Mouse (Mus musculus): Measurements from ENCODE around the gene Dcaf11.

Gene Dcaf11

GRCm38 (mm10) chr14:55581981-55582681, 22.3 kb downstream of the Dcaf11 start:
- in situ Hi-C loops (cut with MboI, MseI), result no loop called here

- in situ Hi-C loops (cut with MboI, MseI), result no loop called here
Measured at GRCm38 (mm10) chr14:55584303-55584701, 24.5 kb downstream of the Dcaf11 start.

GRCm38 (mm10) chr14:55584702-55585565, 25.1 kb downstream of the Dcaf11 start, which contains the start of gene Emc9:
Gene Emc9, minus strand, starts transcription at chr14:55585302.
- in situ Hi-C loops (cut with MboI, MseI), result no loop called here

- in situ Hi-C loops (cut with MboI, MseI), result no loop called here
Measured at GRCm38 (mm10) chr14:55585566-55585960, 25.8 kb downstream of the Dcaf11 start.

GRCm38 (mm10) chr14:55586149-55586548, 26.3 kb downstream of the Dcaf11 start:
- in situ Hi-C loops (cut with MboI, MseI), result no loop called here

- in situ Hi-C loops (cut with MboI, MseI), result no loop called here
Measured at GRCm38 (mm10) chr14:55589271-55589670, 29.5 kb downstream of the Dcaf11 start.

- in situ Hi-C loops (cut with MboI, MseI), result no loop called here
Measured at GRCm38 (mm10) chr14:55589771-55590448, 30.1 kb downstream of the Dcaf11 start.

- in situ Hi-C loops (cut with MboI, MseI), result no loop called here
Measured at GRCm38 (mm10) chr14:55590748-55591330, 31.0 kb downstream of the Dcaf11 start, which contains the start of gene Psme2. Gene Psme2, minus strand, starts transcription at chr14:55591113.

- in situ Hi-C loops (cut with MboI, MseI), result no loop called here
Measured at GRCm38 (mm10) chr14:55591331-55591891, 31.6 kb downstream of the Dcaf11 start, which contains the start of gene Rnf31. Gene Rnf31, plus strand, starts transcription at chr14:55591708.

- in situ Hi-C loops (cut with MboI, MseI), result no loop called here
Measured at GRCm38 (mm10) chr14:55592226-55592625, 32.4 kb downstream of the Dcaf11 start.

GRCm38 (mm10) chr14:55596036-55596690, 36.4 kb downstream of the Dcaf11 start:
- in situ Hi-C loops (cut with MboI, MseI), result no loop called here

- in situ Hi-C loops (cut with MboI, MseI), result no loop called here
Measured at GRCm38 (mm10) chr14:55598521-55599390, 39.0 kb downstream of the Dcaf11 start.

GRCm38 (mm10) chr14:55603271-55603632, 43.4 kb downstream of the Dcaf11 start, which contains the start of gene Irf9:
Gene Irf9, plus strand, starts transcription at chr14:55603571.
- in situ Hi-C loops (cut with MboI, MseI), result no loop called here

- in situ Hi-C loops (cut with MboI, MseI), result no loop called here
Measured at GRCm38 (mm10) chr14:55603633-55604576, 44.1 kb downstream of the Dcaf11 start.

- in situ Hi-C loops (cut with MboI, MseI), result no loop called here
Measured at GRCm38 (mm10) chr14:55604823-55605222, 45.0 kb downstream of the Dcaf11 start.

- in situ Hi-C loops (cut with MboI, MseI), result no loop called here
Measured at GRCm38 (mm10) chr14:55605743-55606459, 46.1 kb downstream of the Dcaf11 start.

- in situ Hi-C loops (cut with MboI, MseI), result no loop called here
Measured at GRCm38 (mm10) chr14:55608339-55608738, 48.5 kb downstream of the Dcaf11 start.

GRCm38 (mm10) chr14:55613346-55613745, 53.5 kb downstream of the Dcaf11 start:
- in situ Hi-C loops (cut with MboI, MseI), result no loop called here

All from T-helper 17 cell (primary cell).